Comparison of ENCODE assay signal across 8 mouse cellular contexts in the genomic region with DNA sequence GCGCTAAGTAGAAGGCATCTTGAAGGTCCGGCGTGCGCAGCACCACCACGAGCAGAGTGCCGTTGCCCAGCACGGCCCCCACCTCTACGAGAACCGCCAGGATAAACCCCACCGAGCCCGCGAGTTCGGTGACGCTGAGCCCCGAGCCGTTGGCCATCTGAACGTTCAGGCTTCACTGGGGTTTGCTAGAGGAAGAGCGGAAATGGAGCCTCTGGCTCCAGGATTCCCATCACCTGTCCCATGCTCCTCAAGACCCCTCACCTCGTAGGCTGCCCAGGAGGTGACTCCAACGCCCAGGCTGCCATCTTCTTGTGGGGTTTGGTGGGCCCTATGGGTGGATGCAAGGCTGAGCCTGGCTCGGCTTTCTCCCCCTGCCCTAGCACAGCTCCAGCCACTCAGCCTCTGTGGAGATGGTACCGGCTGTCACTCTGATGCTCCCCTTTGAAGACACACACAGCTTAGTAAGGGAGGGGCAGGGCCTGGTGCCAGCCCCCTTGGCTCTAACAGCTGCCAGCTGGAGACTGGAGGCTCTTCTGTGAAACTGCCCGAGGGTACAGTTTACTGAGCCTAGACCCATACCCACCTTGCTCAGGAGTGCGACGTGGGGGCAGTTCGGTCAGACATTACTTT. TPM values are rescaled to one million over a fixed set of nuclear protein-coding genes. Genes with fewer than 3 reads are reported as not detected.
DNase-seq lines count a peak whose midpoint lies in the region; ATAC-seq lines count a peak whose summit lies in the region.

A gene (minus strand): TSS at position 368 of the 630 bp plus-strand sequence.

- no peaks in the 10 kb centered on the region for H3K9me3 ChIP-seq in heart, embryonic 13.5 days
- no peaks in the 10 kb centered on the region for H3K9me3 ChIP-seq in embryonic facial prominence, embryonic 10.5 days
- no peaks in the 10 kb centered on the region for H3K9me3 ChIP-seq in intestine, embryonic 15.5 days
- no peaks in the 10 kb centered on the region for H3K9me3 ChIP-seq in midbrain, embryonic 12.5 days

- H3K4me1 ChIP-seq in heart, embryonic 13.5 days: peaks cover 18% of the 10 kb centered on the region
- peaks cover 62% of the 10 kb centered on the region for H3K4me1 ChIP-seq in embryonic facial prominence, embryonic 10.5 days
- peaks cover 11% of the 10 kb centered on the region for H3K4me1 ChIP-seq in intestine, embryonic 15.5 days (replicated peaks)
- H3K4me1 ChIP-seq in midbrain, embryonic 12.5 days: peaks cover 21% of the 10 kb centered on the region

- peak within 1 kb of the TSS; percentile 84 for H3K9ac ChIP-seq in heart, embryonic 13.5 days
- H3K9ac ChIP-seq in intestine, embryonic 15.5 days: peak within 1 kb of the TSS; percentile 62
- peak within 1 kb of the TSS; percentile 68 for H3K9ac ChIP-seq in midbrain, embryonic 12.5 days (replicated peaks)

- peaks cover 21% of the 10 kb centered on the region for H3K27me3 ChIP-seq in heart, embryonic 13.5 days (replicated peaks)
- H3K27me3 ChIP-seq in embryonic facial prominence, embryonic 10.5 days (replicated peaks; ENCODE audit: low read depth, poor library complexity, severe bottlenecking): peaks cover 33% of the 10 kb centered on the region
- H3K27me3 ChIP-seq in intestine, embryonic 15.5 days (replicated peaks): peaks cover 17% of the 10 kb centered on the region
- H3K27me3 ChIP-seq in midbrain, embryonic 12.5 days: peaks cover 29% of the 10 kb centered on the region

- peak within 1 kb of the TSS; percentile 98 for H3K4me2 ChIP-seq in heart, embryonic 13.5 days
- peak within 1 kb of the TSS; percentile 99 for H3K4me2 ChIP-seq in intestine, embryonic 15.5 days (replicated peaks)
- H3K4me2 ChIP-seq in midbrain, embryonic 12.5 days (replicated peaks): peak within 1 kb of the TSS; percentile 86

- peak within 1 kb of the TSS; percentile 46 for H3K27ac ChIP-seq in heart, embryonic 13.5 days (replicated peaks)
- H3K27ac ChIP-seq in embryonic facial prominence, embryonic 10.5 days (replicated peaks): peak within 1 kb of the TSS; percentile 84
- H3K27ac ChIP-seq in intestine, embryonic 15.5 days: no peak within 1 kb of the TSS; the same call in 1 of the 2 replicates
- peak within 1 kb of the TSS; percentile 79 for H3K27ac ChIP-seq in midbrain, embryonic 12.5 days (replicated peaks)

- no peak for DNase-seq in heart, adult 9 months (ENCODE audit: low spot score in 2 of 2)
- DNase-seq in Muller cell, postnatal 12 days (ENCODE audit: inconsistent ontology term): peak; percentile 75
- DNase-seq in embryonic facial prominence, embryonic 10.5 days (ENCODE audit: low spot score): no peak
- no peak for DNase-seq in embryo, embryonic 11 days
- no peak for DNase-seq in kidney, adult 8-10 months

- peak within 1 kb of the TSS; percentile 65 for H3K4me3 ChIP-seq in heart, embryonic 13.5 days
- H3K4me3 ChIP-seq in embryonic facial prominence, embryonic 10.5 days: peak within 1 kb of the TSS; percentile 62
- H3K4me3 ChIP-seq in intestine, embryonic 15.5 days (replicated peaks): peak within 1 kb of the TSS; percentile 64
- H3K4me3 ChIP-seq in midbrain, embryonic 12.5 days: peak within 1 kb of the TSS; percentile 46

- ATAC-seq in heart, embryonic 13.5 days (ENCODE audit: extremely low read depth, insufficient number of reproducible peaks, low FRiP score, low TSS enrichment): no peak
- ATAC-seq in intestine, embryonic 15.5 days: no peak
- 0 out of 2 replicates have a peak, but pooled peaks have one; percentile 7 for ATAC-seq in midbrain, embryonic 12.5 days (ENCODE audit: low FRiP score, low read depth)

- peaks cover 33% of the 10 kb centered on the region for H3K36me3 ChIP-seq in heart, embryonic 13.5 days
- H3K36me3 ChIP-seq in embryonic facial prominence, embryonic 10.5 days (replicated peaks): peaks cover 61% of the 10 kb centered on the region
- H3K36me3 ChIP-seq in intestine, embryonic 15.5 days: peaks cover 14% of the 10 kb centered on the region; the same call in 1 of the 2 replicates
- peaks cover 41% of the 10 kb centered on the region for H3K36me3 ChIP-seq in midbrain, embryonic 12.5 days

- 33% methylated on average over 26 of the region's 26 CpGs for WGBS in heart, embryonic 13.5 days
- WGBS in embryonic facial prominence, embryonic 10.5 days: 34% methylated on average over 26 of the region's 26 CpGs
- WGBS in intestine, embryonic 15.5 days: 38% methylated on average over 26 of the region's 26 CpGs
- 30% methylated on average over 26 of the region's 26 CpGs for WGBS in midbrain, embryonic 12.5 days

RNA-seq across cellular contexts. Expression of the gene that starts here (rescaled TPM):
- 0.19 and 0.31 TPM in 2 replicates for polyA plus RNA-seq in heart, embryonic 13.5 days (2015; fragmentation: Nextera tagmentation; extraction: Ambion mirVana)
- polyA plus RNA-seq in embryonic facial prominence, embryonic 10.5 days (2016; fragmentation: Nextera tagmentation; extraction: Ambion mirVana): 0.16 and 0.55 TPM in 2 replicates
- 0.20 and 0.45 TPM in 2 replicates for polyA plus RNA-seq in intestine, embryonic 15.5 days (2015; fragmentation: Nextera tagmentation; extraction: Ambion mirVana)
- polyA plus RNA-seq in midbrain, embryonic 12.5 days (2016; fragmentation: Nextera tagmentation; extraction: Ambion mirVana): 0.71 and 0.79 TPM in 2 replicates

Comparison
In these comparisons a context has a peak if more than half of its experiments do, and no peak if none do; other contexts are left out.
1. Peak in ATAC-seq, H3K4me3 ChIP-seq, H3K27ac ChIP-seq, H3K9ac ChIP-seq and H3K4me2 ChIP-seq in midbrain, embryonic 12.5 days; RNA of the gene not detected or under 1 TPM.